Mouse (Mus musculus) forebrain, embryonic 15.5 days (tissue): ENCODE data around the gene Thsd7a. TPM values are rescaled to one million over a fixed set of nuclear protein-coding genes. Genes with fewer than 3 reads are reported as not detected.

Source experiments
- ATAC-seq: fragments of 200-750 bp; cut with Nextera tagmentation; replicated peaks from 2 replicates; pipeline ENCODE4 v1.8.0; 2017; ENCODE audit warnings: mild to moderate bottlenecking, moderate TSS enrichment, moderate library complexity
- H3K27ac ChIP-seq: fragments of 300-500 bp; sonication (generic); replicated peaks from 2 replicates; pipeline ENCODE4 v1.5.1; 2015; ENCODE audit warnings: mild to moderate bottlenecking, inconsistent platforms
- H3K27me3 ChIP-seq: fragments of 300-500 bp; sonication (generic); 2 replicates; pipeline ENCODE4 v1.6.1; 2015; ENCODE audit warnings: inconsistent platforms
- H3K36me3 ChIP-seq: fragments of 300-500 bp; sonication (generic); 2 replicates; pipeline ENCODE4 v1.6.1; 2015; ENCODE audit warnings: mild to moderate bottlenecking, inconsistent platforms
- H3K4me1 ChIP-seq: fragments of 300-500 bp; sonication (generic); 2 replicates; pipeline ENCODE4 v1.6.1; 2015; ENCODE audit warnings: inconsistent platforms
- H3K4me2 ChIP-seq: fragments of 300-500 bp; sonication (generic); replicated peaks from 2 replicates; pipeline ENCODE4 v1.6.1; 2015; ENCODE audit warnings: mild to moderate bottlenecking, inconsistent platforms
- H3K4me3 ChIP-seq: fragments of 300-500 bp; sonication (generic); 2 replicates; pipeline ENCODE4 v1.5.1; 2015; ENCODE audit warnings: mild to moderate bottlenecking, inconsistent platforms
- H3K9ac ChIP-seq: fragments of 300-500 bp; sonication (generic); replicated peaks from 2 replicates; pipeline ENCODE4 v1.6.1; 2015; ENCODE audit warnings: mild to moderate bottlenecking, inconsistent platforms
- H3K9me3 ChIP-seq: fragments of 300-500 bp; sonication (generic); 2 replicates; pipeline ENCODE4 v1.6.1; 2016; ENCODE audit warnings: inconsistent platforms
- WGBS: fragments of 180-500 bp; shearing (Covaris S2); methylation state at CpG from one replicate; pipeline ENCODE4 v1.1.7; 2015; ENCODE audit warnings: mixed read lengths; 5-methylcytosine and 5-hydroxymethylcytosine counted together
- polyA plus RNA-seq: library from polyadenylated mRNA; unstranded; fragments of >200 nt; fragmentation: Nextera tagmentation; extraction: Ambion mirVana; gene quantifications from 2 replicates; pipeline ENCODE4 v1.2.1, GENCODE M21; 2015

Thsd7a gene
- polyA plus RNA-seq, 1 experiment from 2014 or later, result 13.8 TPM

DNA sequence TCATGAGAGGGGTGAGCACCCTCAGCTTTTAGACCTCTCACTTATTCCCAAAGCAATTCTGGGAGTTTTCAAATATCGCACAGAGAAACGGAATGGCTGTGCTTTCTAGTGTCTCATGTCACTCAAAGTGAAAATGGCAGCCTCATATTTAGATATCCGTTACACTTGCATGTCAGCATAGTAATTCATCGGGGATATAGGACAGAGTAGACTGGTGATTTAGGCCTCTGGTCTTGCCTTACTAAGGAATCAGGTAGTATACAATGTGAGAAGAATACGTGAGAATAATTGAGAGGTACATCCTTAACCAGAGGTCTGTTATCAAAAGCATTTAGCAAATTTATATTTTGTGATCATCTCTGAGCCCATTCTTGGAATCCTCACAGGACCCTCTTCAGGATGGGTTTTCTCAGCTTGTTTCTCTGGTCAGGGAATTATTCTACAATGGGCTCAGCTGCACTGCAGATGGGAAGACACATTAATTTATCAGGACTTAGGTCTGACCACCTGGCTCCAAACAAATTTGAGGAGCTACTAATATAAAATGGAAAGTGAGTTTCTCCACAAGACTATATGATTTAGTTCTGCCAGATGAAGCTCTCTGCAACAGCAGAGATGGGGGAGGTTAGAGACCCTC is 267.6 kb downstream of the Thsd7a start:
- ATAC-seq, result no peak
- Histone ChIP-seq H3K4me2 (no peak overlapping the region), H3K4me3 (no peak overlapping the region), H3K9me3 (no peaks in the 10 kb centered on the region), H3K27me3 (no peaks in the 10 kb centered on the region), H3K36me3 (no peaks in the 10 kb centered on the region), H3K4me1 (no peaks in the 10 kb centered on the region), H3K27ac (no peak overlapping the region), H3K9ac (no peak overlapping the region)
- WGBS, result 87% methylated on average over 5 of the region's 5 CpGs

- 56% methylated on average over 1 of the region's 1 CpGs for WGBS
- Histone ChIP-seq H3K4me3 (no peak overlapping the region), H3K4me1 (no peaks in the 10 kb centered on the region), H3K9me3 (no peaks in the 10 kb centered on the region), H3K4me2 (no peak overlapping the region), H3K9ac (no peak overlapping the region), H3K27me3 (no peaks in the 10 kb centered on the region), H3K27ac (no peak overlapping the region), H3K36me3 (no peaks in the 10 kb centered on the region)
- ATAC-seq, result no peak
Measured at GRCm38 (mm10) chr6:12478359-12478758, 270.9 kb downstream of the Thsd7a start.

GRCm38 (mm10) chr6:12470935-12471334 is 278.3 kb downstream of the Thsd7a start:
- no peak overlapping the region for H3K4me3 ChIP-seq
- no peaks in the 10 kb centered on the region for H3K4me1 ChIP-seq
- no peak overlapping the region for H3K9ac ChIP-seq
- 90% methylated on average over 2 of the region's 2 CpGs for WGBS
- H3K36me3 ChIP-seq, result no peaks in the 10 kb centered on the region
- no peaks in the 10 kb centered on the region for H3K27me3 ChIP-seq
- H3K4me2 ChIP-seq, result no peak overlapping the region
- H3K9me3 ChIP-seq, result no peaks in the 10 kb centered on the region
- no peak overlapping the region for H3K27ac ChIP-seq
- ATAC-seq, result no peak

DNA sequence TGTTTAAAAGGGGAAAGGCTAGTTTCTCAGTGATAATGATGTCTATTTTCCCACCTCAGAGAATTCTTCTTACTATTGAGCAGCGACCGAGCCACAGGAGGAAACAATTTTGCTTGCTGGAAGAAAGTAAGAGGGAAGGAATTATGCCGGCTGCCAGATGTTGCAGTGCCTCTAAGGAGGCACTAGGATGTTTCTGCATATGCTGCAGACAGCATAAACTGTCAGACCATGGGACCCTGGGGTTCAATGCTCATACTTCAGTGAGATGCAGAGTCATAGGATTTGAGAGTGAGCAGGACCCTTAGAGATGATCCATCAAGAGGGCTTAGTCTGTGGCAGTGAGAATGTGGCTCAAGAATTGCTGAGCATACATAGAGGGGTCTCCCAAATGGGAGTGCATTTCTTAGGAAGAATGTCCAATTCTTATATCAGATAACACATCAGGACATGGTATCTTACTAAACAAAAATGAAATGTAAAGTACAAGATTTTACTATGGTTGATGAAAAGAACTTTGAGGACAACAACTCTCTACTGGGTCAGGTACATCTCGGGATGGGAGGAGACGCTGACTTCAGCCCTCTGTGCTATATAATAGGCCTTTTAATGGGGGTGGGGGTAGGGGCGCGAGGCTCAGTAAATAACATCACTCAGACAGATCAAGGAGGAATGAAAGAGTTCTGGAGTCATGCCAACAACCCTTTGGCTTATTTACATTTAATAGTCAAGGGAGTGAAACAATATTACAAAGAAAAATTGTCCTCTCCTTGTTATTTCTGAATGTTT is 281.7 kb downstream of the Thsd7a start:
- Histone ChIP-seq H3K9me3 (no peaks in the 10 kb centered on the region), H3K9ac (no peak overlapping the region), H3K27ac (no peak overlapping the region), H3K4me1 (no peaks in the 10 kb centered on the region), H3K4me3 (no peak overlapping the region), H3K27me3 (no peaks in the 10 kb centered on the region), H3K36me3 (no peaks in the 10 kb centered on the region), H3K4me2 (no peak overlapping the region)
- WGBS, result 62% methylated on average over 7 of the region's 7 CpGs
- ATAC-seq, result no peak

DNA sequence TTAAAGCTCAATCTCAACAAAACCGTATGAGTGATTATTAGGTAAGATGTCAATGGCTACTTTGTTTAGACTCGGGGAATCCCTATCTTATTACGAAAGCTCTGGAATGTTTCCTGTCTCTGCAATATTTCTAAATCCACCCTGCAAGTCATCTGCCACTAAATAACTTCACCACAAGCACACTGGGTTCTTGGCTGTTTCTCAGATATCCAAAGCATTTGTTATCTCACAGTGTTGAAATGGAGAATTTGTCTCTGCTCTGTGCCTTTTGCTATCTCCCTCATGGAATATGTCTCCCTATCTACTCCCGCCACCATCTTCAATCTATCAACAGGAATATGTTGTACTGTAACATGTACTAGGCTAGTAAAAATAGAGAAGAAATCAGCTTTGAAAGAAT is 290.4 kb downstream of the Thsd7a start:
- 96% methylated on average over 4 of the region's 4 CpGs for WGBS
- H3K4me3 ChIP-seq, result no peak overlapping the region

DNA sequence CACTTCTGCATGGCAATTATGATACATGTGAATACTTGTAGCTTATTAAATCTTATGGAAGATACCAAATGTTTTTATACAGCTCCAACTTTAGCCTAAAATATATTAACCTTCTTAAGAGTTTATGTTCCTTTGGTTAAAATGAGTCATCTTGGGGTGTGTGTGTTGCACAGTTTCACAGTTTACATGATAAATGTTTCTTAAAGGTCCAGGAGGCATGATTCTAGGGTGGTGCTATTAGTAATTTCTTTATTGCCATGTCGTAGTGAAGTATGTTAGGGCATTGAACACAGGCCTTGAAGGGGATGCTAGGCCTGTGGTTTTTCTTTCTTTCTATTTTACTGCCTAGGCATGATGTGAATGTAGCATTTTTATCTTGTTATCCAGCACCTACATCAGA is 291.8 kb downstream of the Thsd7a start:
- no peaks in the 10 kb centered on the region for H3K4me1 ChIP-seq

More for the DNA sequence above, 290.4 kb downstream of the Thsd7a start:
- no peak for ATAC-seq
- Histone ChIP-seq H3K9me3 (no peaks in the 10 kb centered on the region), H3K36me3 (no peaks in the 10 kb centered on the region), H3K27me3 (no peaks in the 10 kb centered on the region), H3K27ac (no peak overlapping the region), H3K4me1 (no peaks in the 10 kb centered on the region), H3K9ac (no peak overlapping the region), H3K4me2 (no peak overlapping the region)

DNA sequence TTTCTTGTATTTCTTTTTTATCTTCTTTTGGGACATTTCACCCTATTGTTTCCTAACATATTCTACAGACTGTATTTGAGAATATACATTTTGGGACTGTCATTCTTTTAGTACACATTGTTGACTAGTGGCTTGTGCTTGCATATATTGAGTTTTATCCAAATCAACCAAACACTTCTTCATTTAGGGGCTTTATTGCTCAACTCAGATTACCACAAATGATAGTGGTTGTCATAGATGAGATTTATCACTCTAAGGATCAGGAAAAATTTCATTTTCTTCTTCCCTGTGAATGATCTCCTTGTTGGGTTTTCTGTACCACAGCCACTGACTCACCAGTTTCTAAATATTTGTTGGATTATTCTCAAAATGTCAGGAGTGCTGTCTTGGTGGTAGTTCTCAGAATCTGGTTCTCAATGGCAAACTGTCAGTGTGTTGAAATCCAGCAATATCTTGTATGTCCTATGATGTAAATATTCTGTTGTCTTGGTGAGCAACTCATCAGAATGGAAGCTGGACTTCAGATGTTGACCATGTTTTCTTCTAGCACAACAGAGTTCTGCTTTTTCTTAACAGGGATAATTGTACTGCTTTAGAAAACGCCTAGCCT is 294.2 kb downstream of the Thsd7a start:
- no peak overlapping the region for H3K4me3 ChIP-seq
- H3K9ac ChIP-seq, result no peak overlapping the region
- no peaks in the 10 kb centered on the region for H3K9me3 ChIP-seq
- no peak overlapping the region for H3K27ac ChIP-seq
- ATAC-seq, result no peak
- no peaks in the 10 kb centered on the region for H3K4me1 ChIP-seq
- no peaks in the 10 kb centered on the region for H3K36me3 ChIP-seq
- WGBS, result 78% methylated on average over 1 of the region's 1 CpGs
- no peaks in the 10 kb centered on the region for H3K27me3 ChIP-seq
- H3K4me2 ChIP-seq, result no peak overlapping the region

More for the DNA sequence above, 291.8 kb downstream of the Thsd7a start:
- Histone ChIP-seq H3K9ac (no peak overlapping the region), H3K27ac (no peak overlapping the region), H3K9me3 (no peaks in the 10 kb centered on the region), H3K4me2 (no peak overlapping the region), H3K36me3 (no peaks in the 10 kb centered on the region), H3K4me3 (no peak overlapping the region), H3K27me3 (no peaks in the 10 kb centered on the region)
- no peak for ATAC-seq
- 85% methylated on average over 1 of the region's 1 CpGs for WGBS

DNA sequence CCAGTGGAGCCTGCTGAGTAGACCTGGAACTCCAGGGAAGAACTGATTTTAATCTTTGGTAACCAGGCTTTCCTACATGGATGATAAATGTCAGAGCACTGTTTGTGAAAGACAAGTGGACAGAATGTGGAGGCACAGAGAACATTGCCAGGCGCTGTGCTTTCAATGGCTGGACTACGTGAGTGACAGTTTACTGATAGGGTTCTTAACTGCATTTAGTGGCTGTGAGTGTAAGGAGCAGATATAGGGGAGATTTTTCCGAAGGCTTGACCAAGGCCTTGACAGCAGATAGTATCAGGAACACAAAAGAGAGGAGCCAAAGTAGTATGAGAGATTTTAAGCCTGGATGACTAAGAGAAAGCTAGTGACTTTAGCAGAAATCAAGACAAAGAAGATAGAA is 295.1 kb downstream of the Thsd7a start:
- no peak overlapping the region for H3K4me2 ChIP-seq
- no peak overlapping the region for H3K9ac ChIP-seq
- no peak overlapping the region for H3K4me3 ChIP-seq
- no peaks in the 10 kb centered on the region for H3K27me3 ChIP-seq
- ATAC-seq, result no peak
- H3K4me1 ChIP-seq, result no peaks in the 10 kb centered on the region
- H3K36me3 ChIP-seq, result no peaks in the 10 kb centered on the region
- H3K27ac ChIP-seq, result no peak overlapping the region
- WGBS, result 77% methylated on average over 3 of the region's 3 CpGs
- no peaks in the 10 kb centered on the region for H3K9me3 ChIP-seq

DNA sequence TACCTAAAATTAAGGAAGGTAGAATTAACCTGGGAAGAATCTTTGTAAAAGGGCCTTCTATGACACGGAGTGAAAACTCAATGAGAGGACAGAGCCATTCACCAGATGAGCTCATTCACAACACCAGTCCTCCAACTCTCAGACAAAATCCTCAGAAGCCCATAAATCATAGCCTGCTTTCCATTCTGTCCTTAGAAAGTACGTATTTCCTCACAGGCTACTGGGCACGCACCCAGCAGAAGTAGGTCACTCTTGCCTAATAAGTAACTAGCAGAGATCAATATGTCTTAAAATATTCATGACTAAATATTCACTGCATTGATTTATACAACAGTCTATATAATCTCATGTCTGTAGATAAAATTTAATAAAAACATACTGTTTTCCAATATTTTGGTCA is 300.4 kb downstream of the Thsd7a start:
- no peaks in the 10 kb centered on the region for H3K9me3 ChIP-seq
- no peaks in the 10 kb centered on the region for H3K36me3 ChIP-seq
- ATAC-seq, result no peak
- no peak overlapping the region for H3K27ac ChIP-seq
- H3K4me1 ChIP-seq, result no peaks in the 10 kb centered on the region
- H3K27me3 ChIP-seq, result no peaks in the 10 kb centered on the region
- H3K4me2 ChIP-seq, result no peak overlapping the region
- H3K4me3 ChIP-seq, result no peak overlapping the region
- WGBS, result 94% methylated on average over 3 of the region's 3 CpGs
- no peak overlapping the region for H3K9ac ChIP-seq

GRCm38 (mm10) chr6:12445486-12445885 is 303.7 kb downstream of the Thsd7a start:
- Histone ChIP-seq H3K4me3 (no peak overlapping the region), H3K9me3 (no peaks in the 10 kb centered on the region), H3K27ac (no peak overlapping the region), H3K36me3 (no peaks in the 10 kb centered on the region), H3K4me2 (no peak overlapping the region), H3K4me1 (no peaks in the 10 kb centered on the region), H3K27me3 (no peaks in the 10 kb centered on the region), H3K9ac (no peak overlapping the region)
- ATAC-seq, result no peak
- WGBS, result 97% methylated on average over 2 of the region's 2 CpGs

DNA sequence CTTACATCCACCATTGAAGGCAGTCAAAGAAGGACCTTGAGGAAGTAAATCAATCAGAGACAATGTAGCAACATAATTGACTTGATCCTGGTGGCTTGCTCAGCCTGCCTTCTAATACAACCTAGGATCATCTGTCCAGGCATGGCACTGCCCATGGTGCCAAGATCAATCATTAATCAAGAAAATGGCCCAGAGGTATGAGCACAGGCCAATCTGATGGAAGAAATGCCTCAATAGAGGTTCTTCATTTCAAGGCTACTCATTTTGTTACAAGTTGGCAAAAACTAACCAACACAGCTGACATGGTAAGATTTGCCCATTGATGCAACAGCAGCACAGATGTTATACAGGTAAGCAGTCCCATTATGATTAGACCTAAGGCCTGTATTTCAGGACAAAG is 309.6 kb downstream of the Thsd7a start:
- H3K36me3 ChIP-seq, result no peaks in the 10 kb centered on the region
- H3K4me1 ChIP-seq, result no peaks in the 10 kb centered on the region
- H3K27me3 ChIP-seq, result no peaks in the 10 kb centered on the region
- H3K27ac ChIP-seq, result no peak overlapping the region
- no peak overlapping the region for H3K4me2 ChIP-seq
- H3K9me3 ChIP-seq, result no peaks in the 10 kb centered on the region
- no peak overlapping the region for H3K4me3 ChIP-seq
- H3K9ac ChIP-seq, result no peak overlapping the region
- no peak for ATAC-seq

DNA sequence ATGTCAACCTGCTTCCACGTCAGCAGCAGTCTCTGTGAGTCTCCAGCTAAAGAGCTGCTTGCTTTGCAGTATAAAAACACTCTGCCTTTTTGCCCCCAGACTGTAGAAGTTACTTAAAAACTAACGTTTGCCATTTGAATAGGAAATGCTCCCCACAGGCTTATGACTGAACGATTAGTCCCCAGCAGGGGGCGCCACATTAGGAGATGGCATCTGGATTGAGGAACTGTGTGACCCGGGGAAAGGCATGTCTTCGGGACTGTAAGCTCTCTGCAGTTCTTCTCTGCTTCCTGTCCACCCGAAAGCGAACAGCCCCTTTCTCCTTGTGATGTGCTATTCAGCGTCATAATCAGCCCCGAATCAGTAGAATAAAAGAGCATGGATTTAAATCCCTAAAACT is 330.1 kb downstream of the Thsd7a start:
- H3K4me1 ChIP-seq, result no peaks in the 10 kb centered on the region
- H3K27ac ChIP-seq, result no peak overlapping the region
- no peak for ATAC-seq
- no peaks in the 10 kb centered on the region for H3K9me3 ChIP-seq
- no peak overlapping the region for H3K4me3 ChIP-seq
- H3K9ac ChIP-seq, result no peak overlapping the region
- H3K27me3 ChIP-seq, result no peaks in the 10 kb centered on the region
- 88% methylated on average over 10 of the region's 10 CpGs for WGBS
- no peak overlapping the region for H3K4me2 ChIP-seq
- H3K36me3 ChIP-seq, result no peaks in the 10 kb centered on the region
